ENCODE assay signal across 15 mouse cellular contexts in genomic region chr15:101316913-101317813, GRCm38 (mm10). TPM values are rescaled to one million over a fixed set of nuclear protein-coding genes. Genes with fewer than 3 reads are reported as not detected.
DNase-seq lines count a peak whose midpoint lies in the region; ATAC-seq and TF ChIP-seq lines count a peak whose summit lies in the region.
"Had no signal": no experiment of that assay in that cellular context is flagged by ENCODE, and none has a peak within 500 bp of the region (broad histone marks: within the 10 kb centered on the region; RNA-seq: fewer than 3 reads in every experiment).

No protein-coding gene starts in this region.

- no peaks in the 10 kb centered on the region for H3K27me3 ChIP-seq in liver, adult 2 months (ENCODE audit: control insufficient read depth, insufficient read depth, low read length)
- no peaks in the 10 kb centered on the region for H3K27me3 ChIP-seq in heart, embryonic 15.5 days
- H3K27me3 ChIP-seq in lung, postnatal 0 days (replicated peaks; ENCODE audit: insufficient read depth, low read length): no peaks in the 10 kb centered on the region
- H3K27me3 ChIP-seq: lung, embryonic 15.5 days had no signal

- H3K4me2 ChIP-seq in heart, embryonic 15.5 days: no peak overlapping the region
- no peak overlapping the region for H3K4me2 ChIP-seq in lung, postnatal 0 days (replicated peaks; ENCODE audit: low read depth, low read length)
- H3K4me2 ChIP-seq: hindbrain, embryonic 13.5 days had no signal

- peak overlapping the region; percentile 43 for H3K9ac ChIP-seq in liver, adult 2 months (ENCODE audit: low read depth, low read length)
- H3K9ac ChIP-seq in heart, embryonic 15.5 days: no peak overlapping the region
- no peak overlapping the region for H3K9ac ChIP-seq in lung, postnatal 0 days (replicated peaks; ENCODE audit: low read depth)
- H3K9ac ChIP-seq: hindbrain, embryonic 13.5 days; lung, embryonic 15.5 days had no signal

- ATAC-seq in heart, embryonic 15.5 days (replicated peaks; ENCODE audit: insufficient number of reproducible peaks, insufficient read depth, low FRiP score, low read depth): no peak
- peak; percentile 19 for ATAC-seq in lung, postnatal 0 days

- no peaks in the 10 kb centered on the region for H3K79me2 ChIP-seq in liver, adult 2 months (ENCODE audit: control insufficient read depth, insufficient read depth, low read length)

- 74% methylated on average over 18 of the region's 18 CpGs for WGBS in liver, adult 2 months
- WGBS in heart, embryonic 15.5 days: 53% methylated on average over 18 of the region's 18 CpGs
- 62% methylated on average over 18 of the region's 18 CpGs for WGBS in lung, postnatal 0 days

- H3K9me3 ChIP-seq in heart, embryonic 15.5 days (replicated peaks): no peaks in the 10 kb centered on the region
- no peaks in the 10 kb centered on the region for H3K9me3 ChIP-seq in lung, postnatal 0 days (ENCODE audit: low read length)
- H3K9me3 ChIP-seq: hindbrain, embryonic 13.5 days; lung, embryonic 15.5 days had no signal

- DNase-seq in gastrocnemius, adult 2 months: no peak
- no peak for DNase-seq in gastrocnemius, adult 18-20 months (ENCODE audit: low spot score)
- no peak for DNase-seq in liver, adult 2 months (ENCODE audit: extremely low read depth, low read depth, low spot score)
- no peak for DNase-seq in liver
- DNase-seq in lung, postnatal 0 days (ENCODE audit: low spot score): no peak
- DNase-seq in urinary bladder, adult 2 months (ENCODE audit: low spot score): no peak
- no peak for DNase-seq in urinary bladder, postnatal 36 days (ENCODE audit: low spot score in 2 of 2)
- DNase-seq: cerebellum, adult 9-10 months; kidney, postnatal 10 days; right cerebral cortex, postnatal 4 days had no signal

- no peak for TF ChIP-seq POLR2A in liver, adult 2 months (IDR thresholded peaks at IDR 0.05; ENCODE audit: extremely low read depth, insufficient read depth, low read length)

- H3K4me1 ChIP-seq in liver, adult 2 months (ENCODE audit: control insufficient read depth, insufficient read depth, low read length): no peaks in the 10 kb centered on the region
- peaks cover 27% of the 10 kb centered on the region for H3K4me1 ChIP-seq in heart, embryonic 15.5 days (replicated peaks)
- no peaks in the 10 kb centered on the region; the same call in 1 of the 2 replicates for H3K4me1 ChIP-seq in lung, postnatal 0 days (ENCODE audit: insufficient read depth, low read depth, low read length)

- no peaks in the 10 kb centered on the region for H3K36me3 ChIP-seq in liver, adult 2 months (ENCODE audit: control insufficient read depth, insufficient read depth, low read length)
- no peaks in the 10 kb centered on the region for H3K36me3 ChIP-seq in heart, embryonic 15.5 days
- H3K36me3 ChIP-seq in lung, postnatal 0 days (ENCODE audit: insufficient read depth, low read length): no peaks in the 10 kb centered on the region
- H3K36me3 ChIP-seq: hindbrain, embryonic 13.5 days; lung, embryonic 15.5 days had no signal

- intact Hi-C loops in gastrocnemius, adult 2 months (cut with DNase I): loop anchor here (5.0 kb wide), 1 partner anchor 95 kb away; the partner anchor contains the start of gene Grasp

- TF ChIP-seq EP300 in lung, postnatal 0 days (IDR thresholded peaks at IDR 0.05): no peak

- H3K27ac ChIP-seq in gastrocnemius, adult 2 months: peak overlapping the region; percentile 64
- H3K27ac ChIP-seq in liver, adult 2 months (replicated peaks; ENCODE audit: insufficient read depth, low read depth, low read length): peak overlapping the region; percentile 68
- peak overlapping the region; percentile 1; the same call in 1 of the 2 replicates for H3K27ac ChIP-seq in heart, embryonic 15.5 days
- H3K27ac ChIP-seq in lung, postnatal 0 days (ENCODE audit: low read length): peak overlapping the region; percentile 43
- H3K27ac ChIP-seq: hindbrain, embryonic 13.5 days; lung, embryonic 15.5 days had no signal

- peak overlapping the region; percentile 7; the same call in 1 of the 2 replicates for H3K4me3 ChIP-seq in gastrocnemius, adult 2 months
- peak overlapping the region; percentile 49 for H3K4me3 ChIP-seq in liver, adult 2 months (ENCODE audit: insufficient read depth, low read depth, low read length)
- H3K4me3 ChIP-seq in heart, embryonic 15.5 days: no peak overlapping the region
- H3K4me3 ChIP-seq in lung, postnatal 0 days (ENCODE audit: low read depth, low read length): no peak overlapping the region
- H3K4me3 ChIP-seq: hindbrain, embryonic 13.5 days had no signal

- TF ChIP-seq CTCF in gastrocnemius, adult 2 months (IDR thresholded peaks at IDR 0.05): no peak
- no peak for TF ChIP-seq CTCF in liver, adult 2 months (IDR thresholded peaks at IDR 0.05; ENCODE audit: low read depth, low read length)
- no peak for TF ChIP-seq CTCF in lung, postnatal 0 days (IDR thresholded peaks at IDR 0.05)

RNA-seq across cellular contexts. Expression of gene 6030408B16Rik, which starts 24.2 kb away (rescaled TPM):
- total RNA-seq in gastrocnemius, adult 2 months (2021): under 1 TPM; 0.20 to 0.36 TPM
- total RNA-seq in gastrocnemius, adult 18-20 months (2021): under 1 TPM; 0.26 to 0.27 TPM
- not detected in 2 replicates for total RNA-seq in liver, adult 2 months (2014; rRNA removed)
- polyA plus RNA-seq in liver, adult 2 months (2012; rRNA removed): 0.10 TPM in 1 of 2 replicates, not detected in the other
- 3.1 and 4.8 TPM in 2 replicates for polyA plus RNA-seq in heart, embryonic 15.5 days (2015; fragmentation: Nextera tagmentation; extraction: Ambion mirVana)
- polyA plus RNA-seq in lung, postnatal 0 days (2015; fragmentation: Nextera tagmentation; extraction: Ambion mirVana): 74.9 and 82.4 TPM in 2 replicates
- polyA plus RNA-seq in urinary bladder, adult 2 months (2012; rRNA removed): 2.2 and 3.5 TPM in 2 replicates

RNA-seq across cellular contexts. Expression of gene Atg101, which starts 33.1 kb away (rescaled TPM):
- 10 to 100 TPM; 23.7 to 32.4 TPM for total RNA-seq in gastrocnemius, adult 2 months (2021)
- 10 to 100 TPM; 25.0 to 31.3 TPM for total RNA-seq in gastrocnemius, adult 18-20 months (2021)
- total RNA-seq in liver, adult 2 months (2014; rRNA removed): 55.3 and 63.2 TPM in 2 replicates
- 89.3 and 94.5 TPM in 2 replicates for polyA plus RNA-seq in liver, adult 2 months (2012; rRNA removed)
- polyA plus RNA-seq in heart, embryonic 15.5 days (2015; fragmentation: Nextera tagmentation; extraction: Ambion mirVana): 52.0 and 59.9 TPM in 2 replicates
- 73.1 and 74.2 TPM in 2 replicates for polyA plus RNA-seq in lung, postnatal 0 days (2015; fragmentation: Nextera tagmentation; extraction: Ambion mirVana)
- polyA plus RNA-seq in urinary bladder, adult 2 months (2012; rRNA removed): 40.5 and 54.0 TPM in 2 replicates

RNA-seq across cellular contexts. Expression of gene Krt80, which starts 52.8 kb away (rescaled TPM):
- total RNA-seq in gastrocnemius, adult 2 months (2021): 1 to 10 TPM; 1.6 to 2.5 TPM
- 1 to 10 TPM; 1.4 to 3.8 TPM for total RNA-seq in gastrocnemius, adult 18-20 months (2021)
- total RNA-seq in liver, adult 2 months (2014; rRNA removed): 0.07 and 0.09 TPM in 2 replicates
- 0.15 and 0.46 TPM in 2 replicates for polyA plus RNA-seq in liver, adult 2 months (2012; rRNA removed)
- 7.4 and 8.1 TPM in 2 replicates for polyA plus RNA-seq in heart, embryonic 15.5 days (2015; fragmentation: Nextera tagmentation; extraction: Ambion mirVana)
- 19.6 and 26.3 TPM in 2 replicates for polyA plus RNA-seq in lung, postnatal 0 days (2015; fragmentation: Nextera tagmentation; extraction: Ambion mirVana)
- polyA plus RNA-seq in urinary bladder, adult 2 months (2012; rRNA removed): 4.8 and 6.2 TPM in 2 replicates
- polyA plus RNA-seq: embryonic facial prominence, embryonic 11.5 days; forebrain, embryonic 11.5 days had no signal

Comparison
In these comparisons a context has a peak if more than half of its experiments do, and no peak if none do; other contexts are left out.
1. H3K27ac ChIP-seq: peak in every context shown above with its lines; median percentile 68 in liver, adult 2 months; 64 in gastrocnemius, adult 2 months; 43 in lung, postnatal 0 days; 1 in heart, embryonic 15.5 days.
2. H3K4me3 ChIP-seq: peak in gastrocnemius, adult 2 months (single experiment) and liver, adult 2 months (single experiment); none in heart, embryonic 15.5 days (single experiment) and lung, postnatal 0 days (single experiment).
3. RNA of gene 6030408B16Rik, which starts 24.2 kb away (polyA plus RNA-seq): 74.9 to 82.4 TPM in lung, postnatal 0 days; 2.2 to 3.5 TPM in urinary bladder, adult 2 months, 3.1 to 4.8 TPM in heart, embryonic 15.5 days and 0.10 TPM in liver, adult 2 months; every median in the first group is over 10 times any median in the second.